Mouse (Mus musculus): ENCODE measurements around the gene Zmynd12. TPM values are rescaled to one million over a fixed set of nuclear protein-coding genes. Genes with fewer than 3 reads are reported as not detected.
A peak's percentile ranks its signal among the peaks of the same experiment; 100 is the strongest.

Zmynd12 gene
- polyA plus RNA-seq, 1 experiment = 5.8 TPM

DNA sequence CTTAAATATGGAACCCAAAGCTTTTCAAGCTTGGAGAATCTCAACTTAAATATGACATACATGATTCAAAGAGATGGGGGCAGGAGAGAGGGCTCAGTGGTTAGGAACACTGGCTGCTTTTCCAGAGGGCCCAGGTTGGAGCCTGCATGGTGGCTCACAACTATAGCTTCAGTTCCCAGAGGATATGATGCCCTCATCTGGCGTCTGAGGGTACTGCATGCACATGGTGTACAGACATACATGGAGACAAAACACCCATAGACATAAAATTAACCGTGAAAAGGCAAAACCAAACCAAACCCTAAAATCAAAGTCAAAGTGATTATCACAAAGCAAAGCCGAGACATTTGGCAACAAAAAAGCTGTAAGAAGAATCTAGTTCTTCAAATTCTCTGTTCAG lies 68.2 kb downstream of the Zmynd12 start:
- no peak for DNase-seq
- H3K4me3 ChIP-seq (replicated peaks; ENCODE audit: extremely low read depth, low read depth, low read length) = no peak overlapping the region
- 77% methylated on average over 3 of the region's 3 CpGs for WGBS
- TF ChIP-seq POLR2A (IDR thresholded peaks at IDR 0.05; ENCODE audit: borderline replicate concordance, extremely low read depth, low read depth, low read length) (no peak), CTCF (IDR thresholded peaks at IDR 0.05; ENCODE audit: insufficient read depth, low read length) (0 out of 2 replicates have a peak, but pooled peaks have one; percentile 12)
- no peaks in the 10 kb centered on the region for H3K4me1 ChIP-seq (ENCODE audit: control insufficient read depth, insufficient read depth, low read length)

DNA sequence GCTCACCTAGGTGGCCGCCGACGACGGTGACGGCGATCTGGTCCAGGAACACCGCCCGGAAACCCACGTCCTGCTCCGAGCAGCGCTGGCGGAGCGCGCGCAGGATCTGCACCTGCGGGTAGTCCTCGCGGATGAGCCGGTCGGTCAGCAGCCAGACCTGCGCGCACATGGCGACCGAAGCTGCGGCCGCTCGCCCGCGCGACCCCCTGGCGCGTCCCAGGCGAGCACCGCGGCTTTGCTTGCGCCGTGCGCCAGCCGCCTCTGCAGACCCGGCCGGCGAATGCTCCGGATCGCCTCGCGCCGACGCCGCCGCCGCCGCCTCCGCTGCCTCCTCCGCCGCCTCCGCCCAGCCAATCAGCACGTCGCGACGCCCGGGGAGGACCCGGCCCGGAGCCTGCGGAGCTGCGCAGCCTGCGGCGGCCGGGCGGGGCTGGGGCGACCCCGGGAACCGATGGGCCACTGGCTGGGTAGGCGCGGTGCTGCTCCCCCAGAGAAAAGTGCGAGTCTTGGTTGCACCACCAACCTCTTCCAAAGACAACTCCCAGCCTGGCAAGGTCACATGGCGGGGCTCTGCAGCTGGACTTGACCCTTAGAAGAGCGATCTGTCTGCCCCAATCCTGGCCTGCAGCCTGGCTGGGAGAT lies 69.8 kb downstream of the Zmynd12 start, which contains the start of gene Rimkla:
Gene Rimkla, minus strand, starts transcription at position 338 of the 642 bp plus-strand sequence.
- peak; percentile 61 for DNase-seq
- 2% methylated on average over 77 of the region's 77 CpGs for WGBS
- Histone ChIP-seq H3K4me1 (ENCODE audit: control insufficient read depth, insufficient read depth, low read length) (no peaks in the 10 kb centered on the region), H3K4me3 (replicated peaks; ENCODE audit: extremely low read depth, low read depth, low read length) (peak within 1 kb of the TSS; percentile 39)
- TF ChIP-seq POLR2A (IDR thresholded peaks at IDR 0.05; ENCODE audit: borderline replicate concordance, extremely low read depth, low read depth, low read length) (no peak), CTCF (IDR thresholded peaks at IDR 0.05; ENCODE audit: insufficient read depth, low read length) (no peak)

DNA sequence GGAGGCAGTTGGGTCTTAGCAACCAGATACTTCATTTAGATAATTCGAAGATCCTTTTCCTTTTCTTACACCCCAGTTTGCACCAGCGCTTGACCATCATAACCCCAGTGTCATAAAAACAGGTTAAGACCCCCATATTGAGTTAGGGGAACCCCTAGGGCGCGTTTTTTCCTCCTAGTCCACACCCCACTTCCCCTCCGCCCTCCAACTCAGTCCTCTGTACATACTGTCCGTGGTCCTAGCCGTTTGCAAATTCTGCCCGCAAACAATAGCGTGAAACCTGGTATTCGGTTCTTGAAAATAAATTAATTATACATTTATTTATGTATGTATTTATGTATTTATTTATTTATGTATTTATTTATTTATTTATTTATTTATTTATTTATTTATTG lies 70.3 kb downstream of the Zmynd12 start:
- TF ChIP-seq POLR2A (IDR thresholded peaks at IDR 0.05; ENCODE audit: borderline replicate concordance, extremely low read depth, low read depth, low read length) = no peak
- no peak for TF ChIP-seq CTCF (IDR thresholded peaks at IDR 0.05; ENCODE audit: insufficient read depth, low read length)
- DNase-seq = no peak
- WGBS = 43% methylated on average over 10 of the region's 10 CpGs
- H3K4me3 ChIP-seq (replicated peaks; ENCODE audit: extremely low read depth, low read depth, low read length) = no peak overlapping the region
- H3K4me1 ChIP-seq (ENCODE audit: control insufficient read depth, insufficient read depth, low read length) = no peaks in the 10 kb centered on the region

DNA sequence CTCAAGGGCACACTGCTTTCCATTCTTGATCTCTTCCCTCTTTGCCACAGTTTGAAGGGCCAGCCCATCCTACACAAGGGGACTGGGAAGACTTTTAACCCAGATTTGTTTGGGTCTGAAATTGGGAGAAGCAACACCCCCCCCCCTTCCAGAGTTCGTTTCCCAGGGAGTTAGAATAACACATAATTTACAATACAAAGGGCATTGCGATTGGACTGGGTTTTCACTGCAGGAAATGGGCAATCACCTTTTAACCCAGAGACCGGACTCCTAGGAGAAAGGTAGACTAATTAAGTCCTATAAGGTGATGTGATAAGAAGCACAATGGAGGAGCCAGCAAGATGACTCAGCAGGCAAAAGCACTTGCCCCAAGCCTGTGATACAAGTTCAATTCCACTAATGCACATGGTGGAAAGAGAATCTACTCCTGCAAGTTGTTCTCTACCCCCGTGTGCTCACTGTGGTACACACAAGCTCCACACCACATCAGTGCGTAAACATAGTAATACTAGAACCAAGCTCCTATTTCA lies 75.8 kb downstream of the Zmynd12 start:
- TF ChIP-seq CTCF (IDR thresholded peaks at IDR 0.05; ENCODE audit: insufficient read depth, low read length) (no peak), POLR2A (IDR thresholded peaks at IDR 0.05; ENCODE audit: borderline replicate concordance, extremely low read depth, low read depth, low read length) (no peak)
- 65% methylated on average over 5 of the region's 5 CpGs for WGBS

GRCm38 (mm10) chr4:119511591-119511990 lies 89.0 kb downstream of the Zmynd12 start:
- 75% methylated on average over 2 of the region's 2 CpGs for WGBS
- Histone ChIP-seq H3K4me3 (replicated peaks; ENCODE audit: extremely low read depth, low read depth, low read length) (no peak overlapping the region), H3K4me1 (ENCODE audit: control insufficient read depth, insufficient read depth, low read length) (peaks cover 5% of the 10 kb centered on the region; the same call in 1 of the 2 replicates)
- no peak for DNase-seq
- no peak for TF ChIP-seq POLR2A (IDR thresholded peaks at IDR 0.05; ENCODE audit: borderline replicate concordance, extremely low read depth, low read depth, low read length)
- TF ChIP-seq CTCF (IDR thresholded peaks at IDR 0.05; ENCODE audit: insufficient read depth, low read length) = no peak

More for the DNA sequence above, 75.8 kb downstream of the Zmynd12 start:
- no peak for DNase-seq
- Histone ChIP-seq H3K4me3 (replicated peaks; ENCODE audit: extremely low read depth, low read depth, low read length) (no peak overlapping the region), H3K4me1 (ENCODE audit: control insufficient read depth, insufficient read depth, low read length) (no peaks in the 10 kb centered on the region)

DNA sequence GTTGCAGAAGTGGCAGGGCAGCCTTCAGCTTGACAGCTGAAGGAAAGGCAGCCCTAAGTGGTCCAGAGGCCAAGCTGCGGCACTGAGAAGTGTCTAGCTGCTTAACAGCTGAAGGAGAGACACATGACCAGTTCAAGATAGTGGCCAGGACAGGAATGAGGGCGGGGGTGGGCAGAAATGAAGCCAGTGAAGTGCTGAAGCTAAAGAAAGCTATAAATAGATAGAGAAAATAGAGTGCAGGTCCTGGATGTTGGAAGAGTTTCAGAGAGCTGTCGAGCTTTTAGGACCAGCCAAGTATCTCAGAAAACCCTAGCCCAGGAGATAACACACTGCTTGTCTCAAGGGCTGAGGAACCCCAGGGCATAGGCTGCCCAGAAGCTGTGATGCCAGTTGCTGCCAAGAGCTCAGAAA lies 90.1 kb downstream of the Zmynd12 start:
- peaks cover 5% of the 10 kb centered on the region; the same call in 1 of the 2 replicates for H3K4me1 ChIP-seq (ENCODE audit: control insufficient read depth, insufficient read depth, low read length)
- no peak overlapping the region for H3K4me3 ChIP-seq (replicated peaks; ENCODE audit: extremely low read depth, low read depth, low read length)
- TF ChIP-seq POLR2A (IDR thresholded peaks at IDR 0.05; ENCODE audit: borderline replicate concordance, extremely low read depth, low read depth, low read length) = no peak
- TF ChIP-seq CTCF (IDR thresholded peaks at IDR 0.05; ENCODE audit: insufficient read depth, low read length) = no peak
- peak; percentile 15 for DNase-seq
- WGBS = 35% methylated on average over 3 of the region's 3 CpGs

Other genes with a start within 250 kb of the Zmynd12 start
- 8.9 and 10.1 TPM in 2 replicates for gene Zfp691, start 248.6 kb upstream of the Zmynd12 start, polyA plus RNA-seq (2012; rRNA removed)
- 0.06 and 0.66 TPM in 2 replicates for gene Ermap, start 232.8 kb upstream of the Zmynd12 start, polyA plus RNA-seq (2012; rRNA removed)
- gene Svbp, start 227.5 kb upstream of the Zmynd12 start, polyA plus RNA-seq (2012; rRNA removed) = 18.1 and 24.0 TPM in 2 replicates
- 0.25 and 0.28 TPM in 2 replicates for gene Tmem269, start 204.6 kb upstream of the Zmynd12 start, polyA plus RNA-seq (2012; rRNA removed)
- gene AU022252, start 190.1 kb upstream of the Zmynd12 start, polyA plus RNA-seq (2012; rRNA removed) = 3.4 and 6.5 TPM in 2 replicates
- gene P3h1, start 189.9 kb upstream of the Zmynd12 start, polyA plus RNA-seq (2012; rRNA removed) = 22.4 and 24.0 TPM in 2 replicates
- gene Cldn19, start 167.4 kb upstream of the Zmynd12 start, polyA plus RNA-seq (2012; rRNA removed) = 1.2 TPM in 2 replicates
- 158 and 195 TPM in 2 replicates for gene Ybx1, start 128.2 kb upstream of the Zmynd12 start, polyA plus RNA-seq (2012; rRNA removed)
- 3.2 and 5.3 TPM in 2 replicates for gene Ppih, start 102.3 kb upstream of the Zmynd12 start, polyA plus RNA-seq (2012; rRNA removed)
- 3.4 and 4.2 TPM in 2 replicates for gene Ccdc30, start 7.3 kb upstream of the Zmynd12 start, polyA plus RNA-seq (2012; rRNA removed)
- 9.3 and 9.9 TPM in 2 replicates for gene Ppcs, start 394 bp upstream of the Zmynd12 start, polyA plus RNA-seq (2012; rRNA removed)
- gene Rimkla, start 69.8 kb downstream of the Zmynd12 start, polyA plus RNA-seq (2012; rRNA removed) = 0.14 and 0.19 TPM in 2 replicates
- gene Foxj3, start 114.2 kb downstream of the Zmynd12 start, polyA plus RNA-seq (2012; rRNA removed) = 14.1 and 18.0 TPM in 2 replicates
- 5.1 and 5.9 TPM in 2 replicates for gene Frg2f1, start 116.7 kb downstream of the Zmynd12 start, polyA plus RNA-seq (2012; rRNA removed)
- gene Guca2a, start 214.9 kb downstream of the Zmynd12 start, polyA plus RNA-seq (2012; rRNA removed) = 23.0 TPM in 1 of 2 replicates, not detected in the other
- 0.46 TPM in 1 of 2 replicates, not detected in the other for gene Guca2b, start 236.1 kb downstream of the Zmynd12 start, polyA plus RNA-seq (2012; rRNA removed)

All from lung, adult 2 months (tissue).